Comparison of ENCODE assay signal across 17 mouse cellular contexts in the genomic region with DNA sequence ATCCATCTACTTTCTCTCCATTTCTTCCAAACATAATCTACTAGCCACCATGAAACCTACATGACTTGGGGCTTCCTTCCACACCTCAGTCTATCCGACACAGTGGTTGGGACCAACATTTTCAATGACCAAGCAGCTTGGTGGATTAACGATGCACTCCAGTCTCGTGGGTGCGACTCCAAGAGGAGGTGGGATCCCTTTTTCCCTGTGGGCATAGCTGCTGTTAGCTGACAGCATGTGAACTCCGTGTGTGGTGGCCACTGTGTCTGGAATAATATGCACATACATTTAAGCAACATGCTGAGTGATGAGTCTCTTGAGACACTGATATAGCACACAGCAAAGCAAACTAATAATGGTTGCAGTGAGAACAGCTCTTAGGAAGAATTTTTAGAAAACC.
DNase-seq lines count a peak whose midpoint lies in the region.
"Had no signal": no experiment of that assay in that cellular context is flagged by ENCODE, and none has a peak within 500 bp of the region (broad histone marks: within the 10 kb centered on the region; RNA-seq: fewer than 3 reads in every experiment).

No protein-coding gene starts in this region.

- 80% methylated on average over 5 of the region's 5 CpGs for WGBS in heart, embryonic 10.5 days

- intact Hi-C loops in heart, postnatal 14 days (cut with DNase I), result no loop called here

- peak; percentile 67 for DNase-seq in heart, adult 11 months
- no peak for DNase-seq in heart, adult 18-20 months
- DNase-seq in heart, embryonic 10.5 days (ENCODE audit: low spot score), result peak; percentile 61
- DNase-seq in heart, postnatal 14 days, result no peak
- peak; percentile 0 for DNase-seq in thymus, postnatal 14 days
- no peak for DNase-seq in thymus, postnatal 36 days
- DNase-seq: adrenal gland, adult 2 months; adrenal gland, adult 8-10 months; adrenal gland, postnatal 10 days; adrenal gland, postnatal 14 days; adrenal gland, postnatal 25 days; adrenal gland, postnatal 36 days; B cell, adult 2 months; cerebellum, adult 11 months; cerebellum, adult 11-12 months; cerebellum, adult 18-20 months had no signal

- no peaks in the 10 kb centered on the region for H3K27me3 ChIP-seq in heart, embryonic 10.5 days (ENCODE audit: insufficient read depth, poor library complexity, severe bottlenecking)

- no peaks in the 10 kb centered on the region for H3K9me3 ChIP-seq in heart, embryonic 10.5 days

- no peak overlapping the region for H3K4me3 ChIP-seq in heart, embryonic 10.5 days

- no peaks in the 10 kb centered on the region for H3K36me3 ChIP-seq in heart, embryonic 10.5 days
- H3K36me3 ChIP-seq: G1E had no signal

- peaks cover 10% of the 10 kb centered on the region; the same call in 1 of the 2 replicates for H3K4me1 ChIP-seq in heart, embryonic 10.5 days

- no peak overlapping the region for H3K27ac ChIP-seq in heart, embryonic 10.5 days

Comparison
In these comparisons a context has a peak if more than half of its experiments do, and no peak if none do; other contexts are left out.
1. DNase-seq: peak in heart, adult 11 months (single experiment), heart, embryonic 10.5 days (single experiment) and thymus, postnatal 14 days (single experiment); none in heart, adult 18-20 months (0 of 2), heart, postnatal 14 days (0 of 2) and thymus, postnatal 36 days (0 of 2).